Mouse (Mus musculus): ENCODE measurements at regions not wholly inside any gene's neighbourhood (a gene's known extent, or its start where the extent isn't known, plus 50 kb on each side); places are given as distances from the start of the nearest gene placed in this dataset.

DNA sequence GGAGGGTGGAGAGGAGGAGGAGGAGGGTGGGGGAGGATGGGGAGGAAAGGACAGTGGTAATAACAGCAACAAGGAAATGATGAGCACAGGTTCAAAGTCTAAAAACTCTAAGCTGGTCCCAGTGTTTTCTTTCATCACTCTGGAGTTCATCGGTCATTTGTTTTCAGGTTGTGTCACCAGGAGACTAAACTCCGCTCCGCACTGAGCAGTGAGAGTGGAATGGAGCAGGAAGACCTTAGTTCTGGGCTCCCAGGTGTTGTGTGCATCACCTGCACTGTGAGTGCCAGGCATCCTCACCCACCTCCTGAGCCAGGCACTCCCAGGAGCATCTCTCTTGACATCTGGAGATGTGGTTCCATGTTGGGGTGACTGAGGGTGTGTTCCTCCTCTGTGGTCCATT, 241.3 kb upstream of the 1700056E22Rik start:
- 100% methylated on average over 3 of the region's 3 CpGs for WGBS
- Histone ChIP-seq H3K27ac (ENCODE audit: low read depth, low read length) (no peak overlapping the region), H3K4me2 (ENCODE audit: low read length) (no peak overlapping the region), H3K36me3 (ENCODE audit: control insufficient read depth, insufficient read depth, low read length) (no peaks in the 10 kb centered on the region), H3K4me1 (ENCODE audit: control insufficient read depth, insufficient read depth, low read depth, low read length) (no peaks in the 10 kb centered on the region), H3K9ac (ENCODE audit: low read depth, low read length) (no peak overlapping the region), H3K4me3 (ENCODE audit: low read length) (no peak overlapping the region), H3K9me3 (ENCODE audit: control insufficient read depth, low read length) (no peaks in the 10 kb centered on the region), H3K27me3 (replicated peaks; ENCODE audit: control insufficient read depth, insufficient read depth, low read length) (no peaks in the 10 kb centered on the region)
- no peak for ATAC-seq

- Histone ChIP-seq H3K4me1 (ENCODE audit: control insufficient read depth, insufficient read depth, low read depth, low read length) (no peaks in the 10 kb centered on the region), H3K9me3 (ENCODE audit: control insufficient read depth, low read length) (no peaks in the 10 kb centered on the region), H3K4me3 (ENCODE audit: low read length) (no peak overlapping the region), H3K9ac (ENCODE audit: low read depth, low read length) (no peak overlapping the region), H3K36me3 (ENCODE audit: control insufficient read depth, insufficient read depth, low read length) (no peaks in the 10 kb centered on the region), H3K4me2 (ENCODE audit: low read length) (no peak overlapping the region), H3K27ac (ENCODE audit: low read depth, low read length) (no peak overlapping the region), H3K27me3 (replicated peaks; ENCODE audit: control insufficient read depth, insufficient read depth, low read length) (no peaks in the 10 kb centered on the region)
- 89% methylated on average over 6 of the region's 6 CpGs for WGBS
- no peak for ATAC-seq
Observed at GRCm38 (mm10) chr1:184274704-184275103, 240.6 kb upstream of the 1700056E22Rik start.

GRCm38 (mm10) chr1:184273722-184274121, 239.6 kb upstream of the 1700056E22Rik start:
- Histone ChIP-seq H3K4me2 (ENCODE audit: low read length) (no peak overlapping the region), H3K9me3 (ENCODE audit: control insufficient read depth, low read length) (no peaks in the 10 kb centered on the region), H3K4me1 (ENCODE audit: control insufficient read depth, insufficient read depth, low read depth, low read length) (no peaks in the 10 kb centered on the region), H3K27me3 (replicated peaks; ENCODE audit: control insufficient read depth, insufficient read depth, low read length) (no peaks in the 10 kb centered on the region), H3K9ac (ENCODE audit: low read depth, low read length) (no peak overlapping the region), H3K27ac (ENCODE audit: low read depth, low read length) (no peak overlapping the region), H3K36me3 (ENCODE audit: control insufficient read depth, insufficient read depth, low read length) (no peaks in the 10 kb centered on the region), H3K4me3 (ENCODE audit: low read length) (no peak overlapping the region)
- ATAC-seq: no peak
- 80% methylated on average over 1 of the region's 1 CpGs for whole genome bisulfite sequencing

DNA sequence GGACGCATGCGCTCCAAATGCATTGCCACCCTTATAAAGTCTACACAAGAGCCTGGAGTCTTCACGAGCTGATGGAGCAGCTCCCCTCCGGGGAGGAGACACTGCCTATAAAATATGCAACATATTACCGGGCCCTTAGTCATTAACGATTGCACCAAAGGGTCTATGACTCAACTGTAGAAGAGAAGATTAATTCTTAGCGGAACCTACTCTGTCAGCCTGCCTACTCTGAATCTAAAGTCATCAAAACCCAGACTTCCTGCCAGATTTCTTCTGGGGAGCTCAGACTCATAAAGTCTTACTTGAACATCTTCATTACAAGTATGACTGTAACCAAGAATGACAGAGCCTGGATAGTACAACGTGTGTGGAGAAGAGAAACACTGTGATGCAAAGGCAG, 237.2 kb upstream of the 1700056E22Rik start:
- H3K4me1 ChIP-seq (ENCODE audit: control insufficient read depth, insufficient read depth, low read depth, low read length): no peaks in the 10 kb centered on the region
- H3K9ac ChIP-seq (ENCODE audit: low read depth, low read length): no peak overlapping the region
- no peak overlapping the region for H3K4me2 ChIP-seq (ENCODE audit: low read length)
- WGBS: 91% methylated on average over 8 of the region's 8 CpGs
- H3K4me3 ChIP-seq (ENCODE audit: low read length): no peak overlapping the region
- H3K27me3 ChIP-seq (replicated peaks; ENCODE audit: control insufficient read depth, insufficient read depth, low read length): peaks cover 3% of the 10 kb centered on the region; the same call in 1 of the 2 replicates
- no peak overlapping the region for H3K27ac ChIP-seq (ENCODE audit: low read depth, low read length)
- H3K9me3 ChIP-seq (ENCODE audit: control insufficient read depth, low read length): no peaks in the 10 kb centered on the region
- no peak for ATAC-seq
- H3K36me3 ChIP-seq (ENCODE audit: control insufficient read depth, insufficient read depth, low read length): no peaks in the 10 kb centered on the region

DNA sequence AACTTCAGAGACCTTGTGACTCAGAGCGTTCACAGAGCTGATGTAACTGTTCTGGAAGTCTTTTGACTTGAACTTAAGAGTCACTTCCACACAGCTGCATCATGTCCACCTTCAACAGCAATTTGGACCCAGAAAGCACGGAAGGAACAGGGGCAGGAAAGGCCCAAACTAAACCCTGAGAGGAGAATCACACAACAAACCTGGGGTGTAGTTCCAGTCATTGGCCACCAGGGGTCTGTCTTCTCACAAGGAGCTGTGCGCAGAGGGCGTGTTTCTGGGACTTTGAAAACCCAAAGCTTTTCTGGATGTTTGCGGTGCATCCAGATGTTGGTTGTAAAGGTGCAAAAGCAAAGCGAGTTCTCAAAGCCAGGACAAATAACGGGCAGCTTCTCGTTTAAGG, 231.9 kb upstream of the 1700056E22Rik start:
- H3K27ac ChIP-seq (ENCODE audit: low read depth, low read length): no peak overlapping the region
- no peak for ATAC-seq
- no peak overlapping the region for H3K4me3 ChIP-seq (ENCODE audit: low read length)
- no peaks in the 10 kb centered on the region for H3K4me1 ChIP-seq (ENCODE audit: control insufficient read depth, insufficient read depth, low read depth, low read length)
- no peaks in the 10 kb centered on the region for H3K36me3 ChIP-seq (ENCODE audit: control insufficient read depth, insufficient read depth, low read length)
- WGBS: 19% methylated on average over 8 of the region's 8 CpGs
- no peak overlapping the region for H3K4me2 ChIP-seq (ENCODE audit: low read length)
- H3K9me3 ChIP-seq (ENCODE audit: control insufficient read depth, low read length): no peaks in the 10 kb centered on the region
- no peak overlapping the region for H3K9ac ChIP-seq (ENCODE audit: low read depth, low read length)
- H3K27me3 ChIP-seq (replicated peaks; ENCODE audit: control insufficient read depth, insufficient read depth, low read length): peaks cover 3% of the 10 kb centered on the region; the same call in 1 of the 2 replicates

- Histone ChIP-seq H3K9me3 (ENCODE audit: control insufficient read depth, low read length) (no peaks in the 10 kb centered on the region), H3K4me2 (ENCODE audit: low read length) (no peak overlapping the region), H3K4me3 (ENCODE audit: low read length) (no peak overlapping the region), H3K4me1 (ENCODE audit: control insufficient read depth, insufficient read depth, low read depth, low read length) (no peaks in the 10 kb centered on the region), H3K36me3 (ENCODE audit: control insufficient read depth, insufficient read depth, low read length) (no peaks in the 10 kb centered on the region), H3K27ac (ENCODE audit: low read depth, low read length) (no peak overlapping the region), H3K9ac (ENCODE audit: low read depth, low read length) (no peak overlapping the region), H3K27me3 (replicated peaks; ENCODE audit: control insufficient read depth, insufficient read depth, low read length) (peaks cover 3% of the 10 kb centered on the region; the same call in 1 of the 2 replicates)
- ATAC-seq: no peak
- 53% methylated on average over 2 of the region's 2 CpGs for WGBS
Observed at GRCm38 (mm10) chr1:184262975-184263374, 228.9 kb upstream of the 1700056E22Rik start.

DNA sequence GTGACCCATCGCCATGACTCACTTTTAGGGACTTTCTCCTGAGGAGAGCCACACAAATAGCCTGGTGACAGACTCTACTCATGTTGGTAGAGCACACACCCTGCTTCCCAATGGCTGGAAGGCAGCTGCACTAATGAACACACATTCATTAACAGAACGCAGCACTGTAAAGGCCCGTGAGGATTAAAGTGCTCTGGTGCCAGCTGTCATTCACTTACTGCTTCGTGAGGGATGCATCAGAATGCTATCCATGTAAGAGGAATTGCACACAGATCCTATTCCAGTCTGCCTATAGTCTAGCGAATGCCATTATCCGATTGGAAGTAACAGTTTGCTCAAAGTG, 227.3 kb upstream of the 1700056E22Rik start:
- Histone ChIP-seq H3K9ac (ENCODE audit: low read depth, low read length) (no peak overlapping the region), H3K9me3 (ENCODE audit: control insufficient read depth, low read length) (no peaks in the 10 kb centered on the region), H3K4me3 (ENCODE audit: low read length) (no peak overlapping the region), H3K27me3 (replicated peaks; ENCODE audit: control insufficient read depth, insufficient read depth, low read length) (no peaks in the 10 kb centered on the region; the same call in 1 of the 2 replicates), H3K4me1 (ENCODE audit: control insufficient read depth, insufficient read depth, low read depth, low read length) (no peaks in the 10 kb centered on the region), H3K27ac (ENCODE audit: low read depth, low read length) (no peak overlapping the region), H3K36me3 (ENCODE audit: control insufficient read depth, insufficient read depth, low read length) (no peaks in the 10 kb centered on the region), H3K4me2 (ENCODE audit: low read length) (no peak overlapping the region)
- WGBS: 68% methylated on average over 6 of the region's 6 CpGs
- ATAC-seq: no peak

DNA sequence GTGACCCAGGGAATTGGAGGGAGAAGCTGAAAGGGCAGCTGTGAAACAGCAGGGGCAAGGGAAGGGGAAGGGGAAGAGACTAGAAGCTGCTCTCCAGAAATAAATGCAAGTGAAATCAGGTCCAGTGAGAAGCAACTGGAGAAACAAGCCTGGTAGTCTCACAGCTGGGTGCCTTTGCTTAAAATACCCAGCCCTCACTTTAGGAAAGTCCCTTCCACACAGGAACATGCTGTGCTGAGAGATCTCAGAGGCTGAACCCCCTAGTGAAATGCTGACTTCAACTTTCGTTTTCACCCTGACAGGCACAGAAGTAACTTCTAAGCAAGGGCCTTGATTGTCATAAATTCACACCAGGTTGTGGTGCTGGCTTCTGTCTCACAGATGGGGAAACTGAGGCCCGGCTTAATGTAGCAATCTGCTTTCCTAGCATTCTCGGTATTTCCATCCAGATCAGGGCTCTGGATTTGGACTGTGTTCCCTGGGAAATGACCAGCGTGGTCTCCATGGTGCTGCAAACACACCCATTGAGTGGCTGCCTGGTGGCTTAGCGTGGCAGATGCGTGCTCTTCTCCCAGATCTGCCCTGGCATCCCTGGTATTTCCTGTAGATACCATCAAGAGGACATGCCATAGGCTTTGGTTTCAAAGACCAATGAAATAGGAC, 226.8 kb upstream of the 1700056E22Rik start:
- no peak overlapping the region for H3K4me3 ChIP-seq (ENCODE audit: low read length)
- no peaks in the 10 kb centered on the region for H3K36me3 ChIP-seq (ENCODE audit: control insufficient read depth, insufficient read depth, low read length)
- H3K27ac ChIP-seq (ENCODE audit: low read depth, low read length): no peak overlapping the region
- no peak overlapping the region for H3K9ac ChIP-seq (ENCODE audit: low read depth, low read length)
- H3K9me3 ChIP-seq (ENCODE audit: control insufficient read depth, low read length): no peaks in the 10 kb centered on the region
- no peaks in the 10 kb centered on the region for H3K27me3 ChIP-seq (replicated peaks; ENCODE audit: control insufficient read depth, insufficient read depth, low read length)
- ATAC-seq: no peak
- H3K4me2 ChIP-seq (ENCODE audit: low read length): no peak overlapping the region
- H3K4me1 ChIP-seq (ENCODE audit: control insufficient read depth, insufficient read depth, low read depth, low read length): no peaks in the 10 kb centered on the region
- 77% methylated on average over 6 of the region's 6 CpGs for WGBS

- Histone ChIP-seq H3K27me3 (replicated peaks; ENCODE audit: control insufficient read depth, insufficient read depth, low read length) (no peaks in the 10 kb centered on the region), H3K27ac (ENCODE audit: low read depth, low read length) (no peak overlapping the region), H3K4me3 (ENCODE audit: low read length) (no peak overlapping the region), H3K4me2 (ENCODE audit: low read length) (no peak overlapping the region), H3K9ac (ENCODE audit: low read depth, low read length) (no peak overlapping the region), H3K36me3 (ENCODE audit: control insufficient read depth, insufficient read depth, low read length) (no peaks in the 10 kb centered on the region), H3K4me1 (ENCODE audit: control insufficient read depth, insufficient read depth, low read depth, low read length) (no peaks in the 10 kb centered on the region), H3K9me3 (ENCODE audit: control insufficient read depth, low read length) (no peaks in the 10 kb centered on the region)
- ATAC-seq: no peak
- WGBS: 91% methylated on average over 9 of the region's 9 CpGs
Observed at GRCm38 (mm10) chr1:184259853-184260252, 225.8 kb upstream of the 1700056E22Rik start.

- no peaks in the 10 kb centered on the region for H3K9me3 ChIP-seq (ENCODE audit: control insufficient read depth, low read length)
- WGBS: 95% methylated on average over 6 of the region's 6 CpGs
- no peak for ATAC-seq
Observed at GRCm38 (mm10) chr1:184257356-184257755, 223.3 kb upstream of the 1700056E22Rik start.

More at GRCm38 (mm10) chr1:184257356-184257755, 223.3 kb upstream of the 1700056E22Rik start:
- Histone ChIP-seq H3K4me2 (ENCODE audit: low read length) (no peak overlapping the region), H3K4me3 (ENCODE audit: low read length) (no peak overlapping the region), H3K9ac (ENCODE audit: low read depth, low read length) (no peak overlapping the region), H3K27ac (ENCODE audit: low read depth, low read length) (no peak overlapping the region), H3K36me3 (ENCODE audit: control insufficient read depth, insufficient read depth, low read length) (no peaks in the 10 kb centered on the region), H3K4me1 (ENCODE audit: control insufficient read depth, insufficient read depth, low read depth, low read length) (no peaks in the 10 kb centered on the region), H3K27me3 (replicated peaks; ENCODE audit: control insufficient read depth, insufficient read depth, low read length) (no peaks in the 10 kb centered on the region)

Data from hindbrain, embryonic 16.5 days (tissue).